Mouse (Mus musculus): ENCODE measurements around the gene Borcs8. TPM values are rescaled to one million over a fixed set of nuclear protein-coding genes. Genes with fewer than 3 reads are reported as not detected.

Gene Borcs8
- 64.2 and 71.2 TPM in 2 replicates for polyA plus RNA-seq (2014; fragmentation: Nextera tagmentation; extraction: Ambion mirVana)

GRCm38 (mm10) chr8:70139026-70139857 lies at the start of gene Borcs8, which contains the start of the genes Rfxank and Mef2b:
Borcs8 (plus strand) TSS chr8:70139499.
Rfxank (minus strand) TSS chr8:70139154.
Mef2b (plus strand) TSS chr8:70139711.
- Histone ChIP-seq H3K36me3 (ENCODE audit: control insufficient read depth, insufficient read depth, low read length) (peaks cover 37% of the 10 kb centered on the region), H3K27ac (replicated peaks; ENCODE audit: low read depth, low read length) (peak within 1 kb of the TSS; percentile 62), H3K4me2 (ENCODE audit: low read length) (peak within 1 kb of the TSS; percentile 66), H3K4me3 (replicated peaks; ENCODE audit: low read depth, low read length) (peak within 1 kb of the TSS; percentile 55), H3K27me3 (ENCODE audit: control insufficient read depth, insufficient read depth, low read length) (no peaks in the 10 kb centered on the region), H3K9me3 (ENCODE audit: control insufficient read depth, low read length) (no peaks in the 10 kb centered on the region), H3K4me1 (ENCODE audit: control insufficient read depth, insufficient read depth, low read length) (peaks cover 19% of the 10 kb centered on the region), H3K9ac (replicated peaks; ENCODE audit: low read length) (peak within 1 kb of the TSS; percentile 68)
- ATAC-seq (ENCODE audit: low FRiP score, low TSS enrichment) (peak; percentile 97), DNase-seq (peak; percentile 100)
- under 1% methylated on average over 46 of the region's 46 CpGs for WGBS

- Histone ChIP-seq H3K4me1 (ENCODE audit: control insufficient read depth, insufficient read depth, low read length) (peaks cover 18% of the 10 kb centered on the region; the same call in 1 of the 2 replicates), H3K4me3 (replicated peaks; ENCODE audit: low read depth, low read length) (no peak overlapping the region), H3K27ac (replicated peaks; ENCODE audit: low read depth, low read length) (0 out of 2 replicates have a peak overlapping the region, but pooled peaks have one; percentile 8), H3K36me3 (ENCODE audit: control insufficient read depth, insufficient read depth, low read length) (peaks cover 42% of the 10 kb centered on the region), H3K9me3 (ENCODE audit: control insufficient read depth, low read length) (no peaks in the 10 kb centered on the region), H3K9ac (replicated peaks; ENCODE audit: low read length) (no peak overlapping the region), H3K4me2 (ENCODE audit: low read length) (no peak overlapping the region), H3K27me3 (ENCODE audit: control insufficient read depth, insufficient read depth, low read length) (peaks cover 13% of the 10 kb centered on the region)
- 73% methylated on average over 8 of the region's 8 CpGs for WGBS
- ATAC-seq (ENCODE audit: low FRiP score, low TSS enrichment) (no peak), DNase-seq (no peak)
These were observed 46.5 kb upstream of the Borcs8 start for GRCm38 (mm10) chr8:70092786-70093185.

DNA sequence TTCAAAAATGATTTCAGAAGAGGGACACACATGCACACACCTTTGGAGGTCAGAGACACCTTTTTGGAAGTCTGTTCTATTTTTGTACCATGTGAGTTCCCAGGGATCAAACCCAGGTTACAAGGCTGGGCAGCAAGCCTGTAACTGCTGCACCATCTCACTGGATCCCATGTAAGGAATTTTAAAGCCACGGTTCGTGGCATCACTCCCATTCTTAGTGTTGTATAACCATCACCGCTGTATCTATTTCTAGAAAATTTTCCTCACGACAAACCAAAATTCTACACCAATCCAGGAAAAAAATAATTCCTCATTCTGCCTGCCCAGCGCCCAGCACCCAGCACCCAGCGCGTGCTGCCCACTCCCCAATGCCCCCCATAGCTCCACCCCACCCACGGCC lies 40.0 kb upstream of the Borcs8 start:
- H3K9ac ChIP-seq (replicated peaks; ENCODE audit: low read length): no peak overlapping the region
- H3K4me1 ChIP-seq (ENCODE audit: control insufficient read depth, insufficient read depth, low read length): no peaks in the 10 kb centered on the region
- peaks cover 97% of the 10 kb centered on the region for H3K36me3 ChIP-seq (ENCODE audit: control insufficient read depth, insufficient read depth, low read length)
- ATAC-seq (ENCODE audit: low FRiP score, low TSS enrichment) (no peak), DNase-seq (no peak)
- H3K4me3 ChIP-seq (replicated peaks; ENCODE audit: low read depth, low read length): no peak overlapping the region
- no peak overlapping the region for H3K27ac ChIP-seq (replicated peaks; ENCODE audit: low read depth, low read length)
- H3K27me3 ChIP-seq (ENCODE audit: control insufficient read depth, insufficient read depth, low read length): no peaks in the 10 kb centered on the region
- H3K4me2 ChIP-seq (ENCODE audit: low read length): no peak overlapping the region
- no peaks in the 10 kb centered on the region for H3K9me3 ChIP-seq (ENCODE audit: control insufficient read depth, low read length)
- 81% methylated on average over 8 of the region's 8 CpGs for WGBS

- no peak overlapping the region for H3K27ac ChIP-seq (replicated peaks; ENCODE audit: low read depth, low read length)
- DNase-seq (no peak), ATAC-seq (ENCODE audit: low FRiP score, low TSS enrichment) (no peak)
- no peak overlapping the region for H3K4me3 ChIP-seq (replicated peaks; ENCODE audit: low read depth, low read length)
- H3K9me3 ChIP-seq (ENCODE audit: control insufficient read depth, low read length): no peaks in the 10 kb centered on the region
- WGBS: 88% methylated on average over 8 of the region's 8 CpGs
- no peaks in the 10 kb centered on the region for H3K4me1 ChIP-seq (ENCODE audit: control insufficient read depth, insufficient read depth, low read length)
- peaks cover 97% of the 10 kb centered on the region for H3K36me3 ChIP-seq (ENCODE audit: control insufficient read depth, insufficient read depth, low read length)
- no peaks in the 10 kb centered on the region for H3K27me3 ChIP-seq (ENCODE audit: control insufficient read depth, insufficient read depth, low read length)
- no peak overlapping the region for H3K4me2 ChIP-seq (ENCODE audit: low read length)
- H3K9ac ChIP-seq (replicated peaks; ENCODE audit: low read length): no peak overlapping the region
These were observed 39.1 kb upstream of the Borcs8 start for GRCm38 (mm10) chr8:70100241-70100640.

- 20% methylated on average over 6 of the region's 6 CpGs for WGBS
- H3K9me3 ChIP-seq (ENCODE audit: control insufficient read depth, low read length): no peaks in the 10 kb centered on the region
- no peak overlapping the region for H3K9ac ChIP-seq (replicated peaks; ENCODE audit: low read length)
- no peaks in the 10 kb centered on the region for H3K4me1 ChIP-seq (ENCODE audit: control insufficient read depth, insufficient read depth, low read length)
- no peak overlapping the region for H3K4me2 ChIP-seq (ENCODE audit: low read length)
- H3K4me3 ChIP-seq (replicated peaks; ENCODE audit: low read depth, low read length): no peak overlapping the region
- ATAC-seq (ENCODE audit: low FRiP score, low TSS enrichment) (0 out of 2 replicates have a peak, but pooled peaks have one; percentile 48), DNase-seq (peak; percentile 54)
- no peaks in the 10 kb centered on the region for H3K27me3 ChIP-seq (ENCODE audit: control insufficient read depth, insufficient read depth, low read length)
- H3K27ac ChIP-seq (replicated peaks; ENCODE audit: low read depth, low read length): no peak overlapping the region
- H3K36me3 ChIP-seq (ENCODE audit: control insufficient read depth, insufficient read depth, low read length): peaks cover 97% of the 10 kb centered on the region
These were observed 34.8 kb upstream of the Borcs8 start for GRCm38 (mm10) chr8:70104506-70104905.

- ATAC-seq (ENCODE audit: low FRiP score, low TSS enrichment) (no peak), DNase-seq (no peak)
- Histone ChIP-seq H3K27me3 (ENCODE audit: control insufficient read depth, insufficient read depth, low read length) (no peaks in the 10 kb centered on the region), H3K4me2 (ENCODE audit: low read length) (no peak overlapping the region), H3K4me1 (ENCODE audit: control insufficient read depth, insufficient read depth, low read length) (no peaks in the 10 kb centered on the region), H3K27ac (replicated peaks; ENCODE audit: low read depth, low read length) (no peak overlapping the region), H3K36me3 (ENCODE audit: control insufficient read depth, insufficient read depth, low read length) (peaks cover 97% of the 10 kb centered on the region), H3K9ac (replicated peaks; ENCODE audit: low read length) (no peak overlapping the region), H3K4me3 (replicated peaks; ENCODE audit: low read depth, low read length) (no peak overlapping the region), H3K9me3 (ENCODE audit: control insufficient read depth, low read length) (no peaks in the 10 kb centered on the region)
- WGBS: 83% methylated on average over 7 of the region's 7 CpGs
These were observed 34.4 kb upstream of the Borcs8 start for GRCm38 (mm10) chr8:70104922-70105321.

DNA sequence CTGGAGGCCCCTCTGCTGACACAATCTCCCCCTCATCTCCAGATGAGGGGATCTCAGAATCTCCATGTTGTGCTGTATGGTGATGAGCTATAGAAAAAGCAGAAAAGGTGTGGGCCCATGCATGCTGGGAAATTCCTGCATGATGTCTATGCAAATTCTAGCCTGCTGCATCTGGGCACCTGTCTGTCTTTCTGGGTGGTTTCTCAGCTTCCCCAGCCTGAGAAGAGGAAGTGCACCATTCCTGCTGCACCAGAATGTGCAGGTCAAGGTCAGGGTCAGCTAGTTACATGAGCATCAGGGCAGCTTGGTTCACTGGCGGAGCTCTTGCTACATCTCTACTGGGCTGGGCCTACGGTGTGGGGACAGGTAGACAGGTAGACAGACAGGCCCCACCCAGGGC lies 28.8 kb upstream of the Borcs8 start:
- Histone ChIP-seq H3K4me3 (replicated peaks; ENCODE audit: low read depth, low read length) (no peak overlapping the region), H3K36me3 (ENCODE audit: control insufficient read depth, insufficient read depth, low read length) (peaks cover 99% of the 10 kb centered on the region), H3K27ac (replicated peaks; ENCODE audit: low read depth, low read length) (no peak overlapping the region), H3K9me3 (ENCODE audit: control insufficient read depth, low read length) (no peaks in the 10 kb centered on the region), H3K4me1 (ENCODE audit: control insufficient read depth, insufficient read depth, low read length) (0 out of 2 replicates have a peak, but pooled peaks cover 3% of the 10 kb centered on the region), H3K9ac (replicated peaks; ENCODE audit: low read length) (no peak overlapping the region), H3K4me2 (ENCODE audit: low read length) (no peak overlapping the region), H3K27me3 (ENCODE audit: control insufficient read depth, insufficient read depth, low read length) (peaks cover 5% of the 10 kb centered on the region; the same call in 1 of the 2 replicates)
- 94% methylated on average over 2 of the region's 2 CpGs for WGBS
- no peak for ATAC-seq (ENCODE audit: low FRiP score, low TSS enrichment)
- DNase-seq: no peak

GRCm38 (mm10) chr8:70111192-70111795 lies 28.0 kb upstream of the Borcs8 start:
- ATAC-seq (ENCODE audit: low FRiP score, low TSS enrichment): no peak
- Histone ChIP-seq H3K4me1 (ENCODE audit: control insufficient read depth, insufficient read depth, low read length) (0 out of 2 replicates have a peak, but pooled peaks cover 3% of the 10 kb centered on the region), H3K4me3 (replicated peaks; ENCODE audit: low read depth, low read length) (no peak overlapping the region), H3K36me3 (ENCODE audit: control insufficient read depth, insufficient read depth, low read length) (peaks cover 100% of the 10 kb centered on the region), H3K4me2 (ENCODE audit: low read length) (no peak overlapping the region), H3K9ac (replicated peaks; ENCODE audit: low read length) (no peak overlapping the region), H3K9me3 (ENCODE audit: control insufficient read depth, low read length) (no peaks in the 10 kb centered on the region), H3K27ac (replicated peaks; ENCODE audit: low read depth, low read length) (no peak overlapping the region), H3K27me3 (ENCODE audit: control insufficient read depth, insufficient read depth, low read length) (peaks cover 5% of the 10 kb centered on the region; the same call in 1 of the 2 replicates)
- 56% methylated on average over 23 of the region's 23 CpGs for WGBS
- DNase-seq: no peak
